Mouse (Mus musculus) cerebellum, adult 11-12 months (tissue): ENCODE measurements around the gene Gm21746.
"Not testable (repeated sequence)": the region's sequence is repeated elsewhere in the genome, so short reads cannot be mapped to it uniquely, and the experiment has no call there.

ENCODE experiments used
- DNase-seq: peaks from one replicate; pipeline ENCODE4 v3.0.0; 2022

Gene Gm21746

DNA sequence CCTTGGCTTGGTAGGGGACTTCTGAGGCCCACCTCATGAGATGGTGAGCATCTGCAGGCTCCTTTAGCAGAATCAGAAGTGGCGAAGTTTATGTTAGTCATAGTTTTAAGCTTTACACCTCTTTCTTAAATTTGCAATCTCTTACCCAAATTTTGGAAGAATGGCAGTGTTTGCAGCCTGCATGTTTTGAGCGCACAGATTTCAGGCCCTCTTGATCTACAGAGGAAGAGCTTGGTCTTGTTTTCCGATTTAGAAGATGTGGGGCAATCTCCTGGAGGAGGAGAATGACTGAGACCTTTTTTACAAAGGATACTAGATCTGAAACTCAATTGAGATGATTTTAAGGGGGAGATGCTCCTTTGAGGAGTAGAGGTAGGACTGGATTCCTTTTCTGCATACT is at the start of gene Gm21746:
Gene Gm21746 (minus strand): TSS at position 101 of the 400 bp plus-strand sequence.
- not testable (repeated sequence) for DNase-seq

DNA sequence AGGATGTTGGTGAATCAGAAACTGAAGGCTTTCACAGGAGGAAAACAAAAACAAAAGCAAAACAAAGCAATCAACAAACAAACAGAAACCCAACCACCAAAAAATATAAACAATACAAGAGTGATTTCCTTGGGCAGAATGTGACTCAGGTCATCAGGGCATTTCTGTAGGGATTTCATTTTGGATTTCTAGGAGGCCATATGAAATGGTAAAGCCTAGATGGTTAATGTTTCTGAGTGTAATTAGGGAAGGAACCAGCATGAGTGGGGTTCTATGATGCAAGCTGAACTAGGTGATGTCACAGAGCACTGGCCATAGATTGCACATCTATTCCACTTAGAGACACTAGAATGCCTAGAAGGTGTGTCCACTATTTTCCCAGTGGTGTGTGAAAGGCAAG is 29.0 kb upstream of the Gm21746 start, which contains the start of gene Gm20873:
Gene Gm20873 (plus strand): TSS at position 301 of the 400 bp plus-strand sequence.
- not testable (repeated sequence) for DNase-seq
